Mouse (Mus musculus) hindbrain, embryonic 15.5 days (tissue): ENCODE measurements around the gene Tbc1d20. TPM values are rescaled to one million over a fixed set of nuclear protein-coding genes. Genes with fewer than 3 reads are reported as not detected.
"Not testable (repeated sequence)": the region's sequence is repeated elsewhere in the genome, so short reads cannot be mapped to it uniquely, and the experiment has no call there.

Experiments
- ATAC-seq: fragments of 200-750 bp; cut with Nextera tagmentation; 2 replicates; pipeline ENCODE4 v1.8.0; 2017; ENCODE audit warnings: low read depth, moderate number of reproducible peaks, moderate TSS enrichment; ENCODE audit not compliant: low FRiP score
- H3K27ac ChIP-seq: fragments of 300-500 bp; sonication (generic); replicated peaks from 2 replicates; pipeline ENCODE4 v1.5.1; 2015; ENCODE audit warnings: mild to moderate bottlenecking, inconsistent platforms
- H3K27me3 ChIP-seq: fragments of 300-500 bp; sonication (generic); 2 replicates; pipeline ENCODE4 v1.6.1; 2015; ENCODE audit warnings: control low read depth, inconsistent platforms
- H3K36me3 ChIP-seq: fragments of 300-500 bp; sonication (generic); 2 replicates; pipeline ENCODE4 v1.6.1; 2015; ENCODE audit warnings: control low read depth, inconsistent platforms
- H3K4me1 ChIP-seq: fragments of 300-500 bp; sonication (generic); replicated peaks from 2 replicates; pipeline ENCODE4 v1.6.1; 2015; ENCODE audit warnings: control low read depth, inconsistent platforms
- H3K4me2 ChIP-seq: fragments of 300-500 bp; sonication (generic); 2 replicates; pipeline ENCODE4 v1.6.1; 2015; ENCODE audit warnings: moderate library complexity, mild to moderate bottlenecking, inconsistent platforms
- H3K4me3 ChIP-seq: fragments of 300-500 bp; sonication (generic); 2 replicates; pipeline ENCODE4 v1.5.1; 2015; ENCODE audit warnings: mild to moderate bottlenecking, inconsistent platforms
- H3K9ac ChIP-seq: fragments of 300-500 bp; sonication (generic); 2 replicates; pipeline ENCODE4 v1.6.1; 2015; ENCODE audit warnings: inconsistent platforms
- H3K9me3 ChIP-seq: fragments of 300-500 bp; sonication (generic); 2 replicates; pipeline ENCODE4 v1.6.1; 2016; ENCODE audit warnings: control low read depth, inconsistent platforms
- WGBS: fragments of 180-500 bp; shearing (Covaris S2); methylation state at CpG from one replicate; pipeline ENCODE4 v1.1.7; 2015; 5-methylcytosine and 5-hydroxymethylcytosine counted together
- polyA plus RNA-seq: library from polyadenylated mRNA; unstranded; fragments of >200 nt; fragmentation: Nextera tagmentation; extraction: Ambion mirVana; gene quantifications from 2 replicates; pipeline ENCODE4 v1.2.1, GENCODE M21; 2015

The Tbc1d20 gene
- polyA plus RNA-seq, result 32.1 and 36.5 TPM in 2 replicates

DNA sequence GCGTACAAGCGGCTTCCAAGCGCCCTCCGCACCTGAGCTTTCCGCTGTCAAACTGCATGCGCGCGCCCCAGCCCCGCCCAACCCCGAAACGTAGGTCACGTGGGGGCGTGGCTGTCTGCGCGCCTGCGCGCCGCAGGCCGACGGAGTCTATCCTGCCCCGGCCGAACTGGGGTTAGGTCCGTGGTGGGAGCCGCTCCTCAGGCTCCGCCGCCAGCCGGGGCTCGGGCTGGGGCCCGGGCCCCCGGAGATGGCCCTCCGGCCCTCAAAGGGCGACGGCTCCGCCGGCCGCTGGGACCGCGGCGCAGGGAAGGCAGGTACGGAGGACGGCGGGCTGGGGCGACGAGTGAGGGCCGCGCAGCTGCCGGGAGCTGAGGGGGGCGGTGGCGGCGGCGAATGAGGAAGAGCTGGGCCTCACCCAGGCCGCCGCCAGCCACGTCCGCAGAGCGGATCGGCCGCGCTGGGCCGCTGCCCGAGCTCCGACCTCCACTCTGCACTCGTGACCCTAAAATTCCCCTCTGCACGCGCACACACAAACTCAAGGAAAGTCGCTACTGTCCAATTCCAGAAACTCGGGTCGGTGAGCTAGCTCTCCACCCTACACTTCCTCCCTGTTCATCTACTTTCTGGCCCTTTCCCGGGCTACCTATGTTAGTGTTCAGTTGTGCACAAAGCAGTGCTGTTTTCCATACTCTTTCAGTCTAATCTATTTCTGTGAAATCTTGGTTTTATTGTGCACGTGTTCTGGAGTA lies at the start of gene Tbc1d20:
Gene Tbc1d20 (plus strand): TSS at position 102 of the 749 bp plus-strand sequence.
- peaks cover 36% of the 10 kb centered on the region for H3K4me1 ChIP-seq
- peak within 1 kb of the TSS; percentile 69 for H3K4me3 ChIP-seq
- H3K4me2 ChIP-seq, result peak within 1 kb of the TSS; percentile 89
- under 1% methylated on average over 65 of the region's 70 CpGs for WGBS
- no peaks in the 10 kb centered on the region for H3K27me3 ChIP-seq
- H3K36me3 ChIP-seq, result no peaks in the 10 kb centered on the region
- H3K27ac ChIP-seq, result peak within 1 kb of the TSS; percentile 84
- no peaks in the 10 kb centered on the region for H3K9me3 ChIP-seq
- peak within 1 kb of the TSS; percentile 90 for H3K9ac ChIP-seq
- ATAC-seq, result peak; percentile 97

DNA sequence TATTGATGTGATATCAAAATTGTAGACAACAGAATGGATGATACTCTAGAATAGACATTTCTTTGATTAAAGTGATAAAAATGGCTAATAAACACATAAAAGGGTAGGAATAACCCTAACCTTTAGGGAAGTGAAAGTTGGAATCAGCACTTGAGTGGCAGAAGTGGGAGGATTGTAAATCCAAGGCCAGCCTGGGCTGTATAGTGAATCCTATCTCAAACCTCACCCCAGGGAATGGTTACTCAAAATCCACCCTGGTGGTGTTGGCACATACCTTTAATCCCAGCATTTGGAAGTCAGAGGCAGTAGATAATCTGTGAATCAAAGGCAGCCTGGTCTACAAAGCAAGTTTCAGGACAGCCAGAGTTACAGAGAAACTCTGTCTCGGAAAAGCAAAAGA lies 46.4 kb upstream of the Tbc1d20 start:
- no peak overlapping the region for H3K27ac ChIP-seq
- H3K27me3 ChIP-seq, result no peaks in the 10 kb centered on the region
- H3K9ac ChIP-seq, result no peak overlapping the region
- H3K4me2 ChIP-seq, result no peak overlapping the region
- H3K4me1 ChIP-seq, result no peaks in the 10 kb centered on the region
- H3K4me3 ChIP-seq, result no peak overlapping the region
- no peaks in the 10 kb centered on the region for H3K9me3 ChIP-seq
- no peak for ATAC-seq
- H3K36me3 ChIP-seq, result peaks cover 4% of the 10 kb centered on the region
- 85% methylated on average over 1 of the region's 1 CpGs for WGBS

DNA sequence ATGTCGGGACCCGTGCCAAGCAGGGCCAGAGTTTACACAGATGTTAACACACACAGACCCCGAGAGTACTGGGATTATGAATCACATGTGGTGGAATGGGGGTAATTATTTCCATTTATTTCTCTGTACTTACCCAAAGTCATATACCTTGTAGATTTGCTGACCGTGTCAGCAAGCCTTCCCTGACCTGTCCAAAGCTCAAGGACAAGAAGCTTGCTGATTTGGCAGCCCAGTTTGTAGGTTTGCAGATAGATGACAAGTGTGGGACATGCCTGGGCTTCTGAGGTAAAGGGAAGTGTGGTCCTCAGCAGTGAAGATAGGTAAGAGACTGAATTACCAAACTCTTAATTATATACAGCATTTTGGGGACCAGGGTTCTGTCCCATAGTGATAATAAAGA lies 43.1 kb upstream of the Tbc1d20 start:
- Histone ChIP-seq H3K27me3 (no peaks in the 10 kb centered on the region), H3K9me3 (no peaks in the 10 kb centered on the region), H3K4me3 (no peak overlapping the region), H3K4me1 (no peaks in the 10 kb centered on the region), H3K4me2 (no peak overlapping the region), H3K9ac (no peak overlapping the region), H3K36me3 (peaks cover 31% of the 10 kb centered on the region), H3K27ac (no peak overlapping the region)
- 79% methylated on average over 4 of the region's 4 CpGs for WGBS
- ATAC-seq, result no peak

DNA sequence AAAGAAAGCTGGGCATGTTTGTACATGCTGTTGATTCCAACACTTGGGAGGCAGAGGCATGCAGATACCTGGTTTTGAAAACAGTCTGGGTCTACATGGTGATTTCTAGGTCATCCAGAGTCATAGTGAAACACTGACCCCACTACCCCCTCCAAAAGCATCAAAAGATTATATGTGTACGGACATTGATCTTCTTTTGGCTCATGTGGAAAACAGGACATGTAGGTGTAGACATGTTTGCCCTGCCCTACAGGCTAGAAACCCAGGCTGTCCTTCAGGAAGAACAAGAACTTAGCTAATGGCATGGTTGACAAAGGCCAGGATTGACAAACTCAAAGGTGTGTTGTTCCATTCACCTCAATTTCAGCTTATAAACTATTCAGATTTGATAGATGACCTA lies 33.9 kb upstream of the Tbc1d20 start:
- Histone ChIP-seq H3K4me1 (no peaks in the 10 kb centered on the region), H3K9ac (no peak overlapping the region), H3K27ac (no peak overlapping the region), H3K9me3 (no peaks in the 10 kb centered on the region), H3K27me3 (no peaks in the 10 kb centered on the region), H3K36me3 (peaks cover 63% of the 10 kb centered on the region), H3K4me3 (no peak overlapping the region), H3K4me2 (no peak overlapping the region)
- WGBS, result 92% methylated on average over 1 of the region's 1 CpGs
- no peak for ATAC-seq

DNA sequence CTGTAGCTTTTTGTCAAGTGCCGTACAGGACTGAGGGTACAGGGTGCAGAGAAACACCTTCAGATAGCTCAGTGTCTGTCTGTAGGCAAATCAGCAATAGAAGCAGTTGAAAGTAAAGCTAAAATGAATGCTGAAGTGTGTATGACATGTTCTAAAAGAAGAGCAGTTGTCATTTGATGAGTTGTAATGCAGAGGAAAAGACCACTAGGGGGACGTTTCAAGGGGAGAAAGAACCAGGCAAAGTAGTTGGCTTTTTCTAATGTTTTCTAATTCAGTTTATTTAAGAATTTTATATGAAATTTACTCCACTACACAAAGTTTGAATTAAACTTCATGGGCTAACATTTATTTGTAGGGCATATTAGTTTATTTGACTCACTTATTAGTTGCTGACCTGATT lies 20.0 kb upstream of the Tbc1d20 start:
- 84% methylated on average over 2 of the region's 2 CpGs for WGBS
- H3K4me2 ChIP-seq, result no peak overlapping the region
- H3K4me3 ChIP-seq, result no peak overlapping the region
- H3K27ac ChIP-seq, result no peak overlapping the region
- H3K9me3 ChIP-seq, result no peaks in the 10 kb centered on the region
- H3K27me3 ChIP-seq, result no peaks in the 10 kb centered on the region
- H3K9ac ChIP-seq, result no peak overlapping the region
- peaks cover 66% of the 10 kb centered on the region for H3K36me3 ChIP-seq
- H3K4me1 ChIP-seq, result no peaks in the 10 kb centered on the region
- ATAC-seq, result no peak

DNA sequence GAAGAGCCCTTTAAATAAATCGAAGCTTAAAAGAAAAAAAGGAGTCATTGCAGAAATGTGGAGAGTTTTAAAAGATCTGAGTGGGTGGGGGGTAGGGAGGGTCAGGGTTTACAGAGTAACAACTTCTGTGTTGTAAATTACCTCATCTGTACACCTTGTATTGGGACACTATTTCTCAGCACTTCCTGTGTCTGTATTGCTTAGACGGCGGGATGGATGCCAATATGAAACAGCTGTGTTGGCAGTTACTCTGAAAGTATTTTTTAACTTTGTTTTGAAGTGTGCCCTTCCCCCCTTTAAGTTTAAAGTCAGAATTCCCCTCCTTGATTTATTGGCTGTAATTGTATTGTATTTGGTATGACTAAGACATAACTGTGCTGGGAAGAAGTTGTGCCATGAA lies 12.2 kb upstream of the Tbc1d20 start:
- H3K27me3 ChIP-seq, result no peaks in the 10 kb centered on the region
- WGBS, result 95% methylated on average over 3 of the region's 3 CpGs
- H3K4me3 ChIP-seq, result no peak overlapping the region
- H3K9ac ChIP-seq, result no peak overlapping the region
- H3K27ac ChIP-seq, result no peak overlapping the region
- H3K9me3 ChIP-seq, result no peaks in the 10 kb centered on the region
- H3K36me3 ChIP-seq, result peaks cover 57% of the 10 kb centered on the region
- H3K4me2 ChIP-seq, result no peak overlapping the region
- H3K4me1 ChIP-seq, result no peaks in the 10 kb centered on the region
- ATAC-seq, result no peak

DNA sequence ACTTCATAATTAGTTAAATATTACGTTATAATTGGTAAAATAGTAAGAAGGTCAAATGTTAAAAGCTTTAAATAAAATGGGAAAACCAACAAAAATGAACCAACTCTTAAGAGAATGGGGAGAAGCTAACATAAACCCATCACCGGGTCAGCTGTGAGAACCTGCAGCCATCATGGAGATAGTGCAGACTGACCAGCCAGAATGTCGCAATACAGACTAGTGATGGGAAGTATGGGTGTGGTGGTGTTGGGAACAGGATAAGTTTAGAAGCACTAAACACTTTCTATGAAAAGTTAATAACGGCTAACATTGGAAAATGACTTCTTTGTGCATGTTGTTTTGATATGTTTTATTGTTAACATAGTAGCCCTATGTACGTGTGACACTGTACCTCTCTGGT lies 6.1 kb upstream of the Tbc1d20 start:
- H3K9me3 ChIP-seq, result no peaks in the 10 kb centered on the region
- H3K4me1 ChIP-seq, result no peaks in the 10 kb centered on the region
- WGBS, result 93% methylated on average over 5 of the region's 5 CpGs
- no peak overlapping the region for H3K4me3 ChIP-seq
- peaks cover 32% of the 10 kb centered on the region for H3K36me3 ChIP-seq
- no peak overlapping the region for H3K4me2 ChIP-seq
- no peaks in the 10 kb centered on the region for H3K27me3 ChIP-seq
- H3K9ac ChIP-seq, result no peak overlapping the region
- H3K27ac ChIP-seq, result no peak overlapping the region
- ATAC-seq, result no peak

DNA sequence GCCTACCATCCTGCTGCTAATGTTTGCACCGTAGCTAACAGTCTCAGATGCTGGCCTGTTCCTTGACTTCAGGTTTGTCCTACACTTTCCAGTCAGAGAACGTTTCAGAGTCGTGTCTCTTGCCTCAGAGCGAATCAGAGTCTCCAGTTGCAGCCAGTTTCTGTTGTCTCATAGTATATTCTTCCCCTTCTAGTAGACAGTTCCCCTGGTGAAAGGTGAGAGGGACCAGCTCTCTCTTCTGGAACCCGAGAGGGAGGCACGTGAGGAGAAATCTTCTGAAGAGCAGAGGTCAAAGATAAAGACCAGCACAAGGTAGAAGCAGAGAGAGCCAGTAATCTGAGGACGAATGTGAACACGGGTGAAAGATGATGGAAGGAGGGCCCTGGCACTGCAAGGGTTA lies 5.6 kb upstream of the Tbc1d20 start:
- no peak for ATAC-seq
- H3K27me3 ChIP-seq, result no peaks in the 10 kb centered on the region
- H3K9ac ChIP-seq, result no peak overlapping the region
- H3K4me2 ChIP-seq, result no peak overlapping the region
- peaks cover 1% of the 10 kb centered on the region for H3K4me1 ChIP-seq
- peaks cover 28% of the 10 kb centered on the region for H3K36me3 ChIP-seq
- 89% methylated on average over 8 of the region's 8 CpGs for WGBS
- no peak overlapping the region for H3K27ac ChIP-seq
- no peaks in the 10 kb centered on the region for H3K9me3 ChIP-seq
- no peak overlapping the region for H3K4me3 ChIP-seq

DNA sequence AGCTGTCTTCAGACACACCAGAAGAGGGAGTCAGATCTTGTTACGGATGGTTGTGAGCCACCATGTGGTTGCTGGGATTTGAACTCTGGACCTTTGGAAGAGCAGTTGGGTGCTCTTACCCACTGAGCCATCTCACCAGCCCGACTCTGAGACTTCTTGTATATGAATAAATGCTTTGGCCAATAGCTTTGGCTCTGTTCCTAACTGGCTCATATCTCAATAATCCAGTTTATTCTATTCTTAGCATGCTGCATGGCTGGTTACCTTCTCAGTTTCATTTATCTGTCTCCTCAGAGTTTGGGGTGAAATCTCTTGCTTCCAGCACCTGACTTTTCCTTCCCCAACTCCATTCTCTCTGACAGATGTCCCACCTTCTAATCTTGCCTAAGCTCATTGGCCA lies 4.0 kb upstream of the Tbc1d20 start:
- H3K9me3 ChIP-seq, H3K4me3 ChIP-seq, H3K4me1 ChIP-seq, H3K4me2 ChIP-seq, H3K27me3 ChIP-seq, H3K27ac ChIP-seq, ATAC-seq, H3K9ac ChIP-seq: not testable (repeated sequence)
- peaks cover 17% of the 10 kb centered on the region for H3K36me3 ChIP-seq
- WGBS, result 80% methylated on average over 2 of the region's 2 CpGs

DNA sequence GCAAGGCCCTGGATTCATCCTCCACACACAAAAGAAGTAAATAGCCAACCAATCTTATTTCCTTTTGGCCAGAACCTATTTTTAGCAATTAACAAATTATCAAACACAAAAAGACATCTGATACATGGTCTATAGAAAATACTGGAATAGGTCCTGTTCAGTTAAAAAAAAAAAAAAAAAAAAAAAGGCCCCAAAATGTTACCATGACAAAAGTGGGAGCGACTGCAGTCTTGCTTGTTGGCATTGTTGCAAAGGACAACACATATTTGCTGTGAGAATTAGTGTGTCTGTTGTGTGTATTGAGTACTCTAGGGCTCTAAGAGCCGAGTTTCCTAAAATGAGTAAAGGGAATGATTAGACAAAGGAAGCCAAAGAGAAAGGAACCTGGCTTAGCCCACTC lies 1.2 kb upstream of the Tbc1d20 start:
- Histone ChIP-seq H3K27me3 (no peaks in the 10 kb centered on the region), H3K4me1 (peaks cover 35% of the 10 kb centered on the region), H3K4me2 (no peak overlapping the region), H3K4me3 (no peak overlapping the region), H3K27ac (no peak overlapping the region), H3K36me3 (no peaks in the 10 kb centered on the region), H3K9me3 (no peaks in the 10 kb centered on the region), H3K9ac (no peak overlapping the region)
- ATAC-seq, result no peak
- 53% methylated on average over 2 of the region's 2 CpGs for WGBS

DNA sequence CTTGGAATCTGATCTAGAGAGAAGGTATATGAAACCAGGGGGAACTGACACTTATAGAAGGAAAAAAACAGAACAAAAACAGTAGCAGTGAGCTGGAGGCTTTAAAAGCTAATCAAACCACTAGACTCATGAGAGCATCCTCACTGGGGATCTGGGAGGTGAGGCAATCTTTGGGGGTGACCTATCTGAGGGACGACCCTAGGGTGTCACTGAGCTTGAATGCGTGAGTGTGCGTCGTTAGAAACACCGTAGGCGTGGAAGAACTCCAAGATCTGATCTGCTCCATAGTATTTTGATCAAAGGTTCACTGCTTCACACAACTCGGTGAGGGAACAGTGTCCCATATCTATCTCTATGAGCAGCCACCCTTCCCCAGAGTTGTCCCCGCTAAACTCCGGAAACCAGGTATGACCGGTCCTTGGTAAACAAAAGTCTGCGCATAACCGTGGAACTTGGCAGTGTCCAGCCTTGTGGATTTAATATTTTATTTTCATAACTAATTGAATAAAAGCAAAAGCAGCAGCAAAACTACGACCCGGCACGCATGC lies 375 bp upstream of the Tbc1d20 start:
- ATAC-seq, result peak; percentile 80

DNA sequence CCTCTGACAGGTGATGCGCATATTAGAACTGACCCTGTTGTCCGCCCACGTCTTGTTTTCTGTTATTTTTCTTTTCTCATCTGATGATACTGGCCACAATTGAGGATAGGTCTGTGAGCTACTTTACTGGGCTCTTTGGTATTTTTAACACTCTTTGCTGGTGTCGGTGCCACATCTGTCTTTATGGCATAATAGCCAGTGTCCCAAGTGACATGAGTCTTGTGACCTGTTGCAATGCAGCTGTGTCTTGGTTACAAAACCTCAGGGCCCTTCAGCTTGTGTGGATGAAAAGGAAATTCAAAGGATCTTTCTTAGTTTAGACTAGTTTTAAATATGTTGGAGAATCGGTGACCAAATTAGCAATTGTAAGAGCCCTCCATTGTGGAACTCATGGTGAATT lies 913 bp downstream of the Tbc1d20 start:
- Histone ChIP-seq H3K9me3 (no peaks in the 10 kb centered on the region), H3K27me3 (no peaks in the 10 kb centered on the region), H3K4me2 (peak overlapping the region; percentile 89), H3K36me3 (no peaks in the 10 kb centered on the region), H3K4me1 (peaks cover 36% of the 10 kb centered on the region), H3K9ac (peak overlapping the region; percentile 90), H3K27ac (no peak overlapping the region), H3K4me3 (peak overlapping the region; percentile 69)
- WGBS, result 32% methylated on average over 5 of the region's 5 CpGs
- no peak for ATAC-seq

More for the DNA sequence above, 375 bp upstream of the Tbc1d20 start:
- peak overlapping the region; percentile 89 for H3K4me2 ChIP-seq
- peak overlapping the region; percentile 46 for H3K27ac ChIP-seq
- peak overlapping the region; percentile 50 for H3K9ac ChIP-seq
- no peaks in the 10 kb centered on the region for H3K36me3 ChIP-seq
- no peaks in the 10 kb centered on the region for H3K9me3 ChIP-seq
- 1% methylated on average over 15 of the region's 15 CpGs for WGBS
- no peaks in the 10 kb centered on the region for H3K27me3 ChIP-seq
- H3K4me3 ChIP-seq, result peak overlapping the region; percentile 69
- peaks cover 36% of the 10 kb centered on the region for H3K4me1 ChIP-seq
